Mouse (Mus musculus) testis, adult 2 months (tissue): ENCODE data around the gene Rnf5.

Source experiments
- CTCF ChIP-seq: fragments of 200-500 bp; IDR thresholded peaks from 2 replicates; pipeline ENCODE4 v1.5.1; 2012; ENCODE audit warnings: low read depth, mild to moderate bottlenecking, inconsistent platforms, low read length, moderate library complexity; ENCODE audit not compliant: control insufficient read depth, insufficient read depth, insufficient replicate concordance
- POLR2A ChIP-seq: fragments of 200-500 bp; IDR thresholded peaks from 2 replicates; pipeline ENCODE4 v1.6.1; 2012; ENCODE audit warnings: low read depth, mild to moderate bottlenecking, inconsistent platforms, low read length, moderate library complexity; ENCODE audit not compliant: control insufficient read depth

- no peak for TF ChIP-seq CTCF
- TF ChIP-seq POLR2A: no peak
Measured at GRCm38 (mm10) chr17:34632261-34632691, 28.8 kb upstream of the Rnf5 start.
